Mouse (Mus musculus) brain, embryonic 14.5 days (tissue): ENCODE measurements around the gene Vps39.

Experiments
- CTCF ChIP-seq: fragments of 200-500 bp; IDR thresholded peaks from 2 replicates; pipeline ENCODE4 v1.5.1; 2012; ENCODE audit warnings: inconsistent platforms, mild to moderate bottlenecking, moderate library complexity, borderline replicate concordance; ENCODE audit not compliant: insufficient read depth, insufficient read length; ENCODE audit errors: extremely low read depth
- POLR2A ChIP-seq: fragments of 200-500 bp; IDR thresholded peaks from 2 replicates; pipeline ENCODE4 v1.6.1; 2012; ENCODE audit warnings: mild to moderate bottlenecking, inconsistent platforms, borderline replicate concordance; ENCODE audit not compliant: poor library complexity, insufficient read depth, insufficient read length, severe bottlenecking; ENCODE audit errors: extremely low read depth

DNA sequence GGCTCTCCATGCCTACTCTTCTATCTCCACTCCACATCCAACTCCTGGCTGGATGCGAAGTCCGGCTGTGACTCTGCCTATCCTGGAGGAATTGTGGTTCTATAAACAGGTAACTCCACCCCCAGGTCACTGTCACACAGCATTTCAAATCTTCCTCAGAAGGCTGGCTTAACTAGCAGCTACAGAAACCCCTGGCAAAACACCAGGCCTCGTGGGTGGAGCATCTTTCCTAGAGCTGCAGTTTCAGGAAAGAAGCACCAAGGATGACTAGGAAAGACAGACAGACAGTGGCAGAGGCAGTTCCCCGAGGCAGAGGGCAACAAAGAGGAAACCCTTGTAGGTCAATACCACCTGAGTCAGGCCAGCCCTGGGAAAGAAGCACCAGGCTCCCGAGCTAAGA lies 63.9 kb downstream of the Vps39 start, which contains the start of gene Pla2g4d:
- TF ChIP-seq CTCF (no peak), POLR2A (no peak)
